Mouse (Mus musculus) mature B cell (primary cell): Measurements from ENCODE around the gene Ifitm1.
"Not testable (repeated sequence)": the region's sequence is repeated elsewhere in the genome, so short reads cannot be mapped to it uniquely, and the experiment has no call there.

Experiments
- in situ Hi-C: fragments of 300-500 bp; cut with MboI; formaldehyde crosslinking; loops from 2 replicates; pipeline ENCODE4 v1.14.3; 2019

The Ifitm1 gene

GRCm38 (mm10) chr7:140975465-140975864 lies 8.4 kb downstream of the Ifitm1 start:
- in situ Hi-C loops, result no loop called here

DNA sequence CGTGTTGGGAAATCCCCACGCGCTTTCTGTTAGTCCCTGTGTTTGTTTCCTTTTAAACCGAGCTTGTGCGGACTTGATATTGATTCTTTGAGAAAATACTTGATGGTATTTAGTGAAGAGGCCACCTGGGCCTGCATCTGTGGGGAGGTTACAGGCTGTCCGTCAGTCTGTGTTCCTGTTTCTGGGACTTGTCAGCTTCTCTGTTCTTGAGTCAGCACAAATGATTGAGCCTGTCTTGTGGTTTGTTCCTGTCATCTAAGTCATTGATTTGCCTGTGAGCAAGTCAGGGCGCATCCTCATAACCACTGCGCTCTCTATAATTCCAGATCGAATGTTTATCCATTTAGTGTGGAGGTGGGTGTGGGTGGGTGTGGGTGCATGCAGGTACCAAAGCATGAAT lies 9.7 kb downstream of the Ifitm1 start:
- in situ Hi-C loops, result not testable (repeated sequence)

DNA sequence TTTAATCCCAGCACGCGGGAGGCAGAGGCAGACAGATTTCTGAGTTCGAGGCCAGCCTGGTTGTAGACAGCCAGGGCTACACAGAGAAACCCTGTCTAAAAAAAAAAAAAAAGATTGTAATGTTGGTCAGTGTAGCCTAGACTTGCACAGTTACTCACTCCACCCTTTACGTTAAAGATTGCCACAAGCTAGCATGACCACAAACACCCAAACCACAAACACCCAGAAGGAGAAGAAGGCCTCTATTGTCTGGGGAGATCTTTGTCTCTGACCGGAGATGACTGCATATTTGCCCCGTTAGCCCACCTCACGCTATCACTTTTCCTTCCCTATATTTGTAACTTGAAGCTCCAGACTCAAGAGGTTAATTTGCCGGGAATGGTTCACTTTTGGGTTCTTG lies 14.7 kb downstream of the Ifitm1 start:
- in situ Hi-C loops, result no loop called here

- in situ Hi-C loops, result no loop called here
Measured at GRCm38 (mm10) chr7:140982971-140983370, 15.9 kb downstream of the Ifitm1 start.

DNA sequence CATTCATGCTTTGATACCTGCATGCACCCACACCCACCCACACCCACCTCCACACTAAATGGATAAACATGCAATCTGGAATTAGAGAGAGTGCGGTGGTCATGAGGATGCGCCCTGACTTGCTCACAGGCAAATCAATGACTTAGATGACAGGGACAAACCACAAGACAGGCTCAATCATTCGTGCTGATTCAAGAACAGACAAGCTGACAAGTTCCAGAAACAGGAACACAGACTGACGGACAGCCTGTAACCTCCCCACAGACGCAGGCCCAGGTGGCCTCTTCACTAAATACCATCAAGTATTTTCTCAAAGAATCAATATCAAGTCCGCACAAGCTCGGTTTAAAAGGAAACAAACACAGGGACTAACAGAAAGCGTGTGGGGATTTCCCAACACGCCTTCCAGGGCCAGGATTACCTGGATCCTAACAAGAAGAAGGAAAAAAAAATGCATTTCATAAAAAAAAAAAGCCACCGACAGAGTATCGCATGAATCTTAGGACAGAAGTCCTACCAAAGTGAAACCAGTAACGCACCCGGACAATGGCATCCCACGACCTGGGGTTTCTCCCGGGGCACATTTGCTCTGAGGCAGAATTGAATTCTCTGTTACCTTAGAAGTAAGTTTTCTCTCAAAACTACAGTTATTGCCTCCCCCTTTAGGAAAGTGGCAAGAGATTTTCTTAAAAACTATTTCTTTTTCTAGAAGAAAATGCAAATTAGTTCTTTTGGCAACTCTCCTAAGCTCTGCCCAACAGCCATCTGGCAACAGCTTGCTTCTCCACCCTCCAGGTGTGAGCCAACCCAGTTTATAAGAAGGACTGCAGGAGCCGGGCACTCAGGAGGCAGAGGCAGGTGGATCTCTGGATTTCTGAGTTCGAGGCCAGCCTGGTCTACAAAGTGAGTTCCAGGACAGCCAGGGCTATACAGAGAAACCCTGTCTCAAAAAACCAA lies 20.4 kb downstream of the Ifitm1 start:
- in situ Hi-C loops, result no loop called here

GRCm38 (mm10) chr7:140989022-140989421 lies 22.0 kb downstream of the Ifitm1 start:
- in situ Hi-C loops, result no loop called here

GRCm38 (mm10) chr7:140990185-140990584 lies 23.2 kb downstream of the Ifitm1 start:
- in situ Hi-C loops, result no loop called here

DNA sequence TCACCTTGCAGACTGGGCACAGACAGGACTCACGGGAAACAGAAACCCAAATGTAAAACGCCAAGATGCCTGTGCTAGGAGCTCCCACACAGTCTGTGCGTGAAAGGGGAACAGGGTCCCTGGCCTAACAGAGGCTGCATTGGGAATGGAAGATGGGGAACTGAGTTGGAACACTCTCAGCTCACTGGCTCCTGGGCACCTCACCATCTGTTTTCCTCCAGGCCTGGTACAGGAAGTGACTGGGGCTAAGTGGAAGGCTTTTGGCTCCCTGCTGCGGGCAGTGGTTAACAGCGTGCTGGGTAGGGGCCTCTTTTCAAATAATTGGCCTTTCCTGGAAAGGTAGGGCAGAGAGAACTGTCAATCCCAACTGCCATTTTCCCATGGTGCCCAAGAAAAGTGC lies 23.6 kb downstream of the Ifitm1 start:
- in situ Hi-C loops, result no loop called here

DNA sequence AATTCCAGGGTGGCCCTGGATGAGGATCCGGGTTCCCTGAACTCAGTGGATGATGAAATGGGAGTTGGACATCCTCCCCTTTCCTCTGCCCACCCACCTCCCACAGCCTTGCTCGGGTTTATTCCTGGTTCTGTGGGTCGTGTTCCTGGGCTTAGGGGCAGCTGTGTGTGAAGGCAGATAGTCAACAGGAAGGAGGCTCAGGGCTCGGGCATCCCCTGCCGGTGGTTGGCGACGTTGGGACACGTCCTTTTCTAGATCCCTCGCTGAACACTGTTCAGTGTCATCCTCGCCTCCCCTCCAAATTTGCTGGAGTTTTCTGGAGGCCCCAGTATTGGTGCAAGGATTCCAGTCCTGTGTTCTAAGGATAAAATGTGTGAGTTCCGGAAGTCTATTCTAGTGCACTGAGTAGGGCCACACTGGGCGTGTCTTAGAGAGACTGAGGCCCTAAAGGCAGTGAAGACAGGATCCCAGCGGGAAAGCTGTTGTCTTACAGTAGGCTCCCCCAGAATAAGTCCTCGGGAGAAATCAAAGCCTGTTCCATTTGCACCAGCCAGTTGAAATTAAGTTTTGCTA lies 24.2 kb downstream of the Ifitm1 start:
- in situ Hi-C loops, result no loop called here

DNA sequence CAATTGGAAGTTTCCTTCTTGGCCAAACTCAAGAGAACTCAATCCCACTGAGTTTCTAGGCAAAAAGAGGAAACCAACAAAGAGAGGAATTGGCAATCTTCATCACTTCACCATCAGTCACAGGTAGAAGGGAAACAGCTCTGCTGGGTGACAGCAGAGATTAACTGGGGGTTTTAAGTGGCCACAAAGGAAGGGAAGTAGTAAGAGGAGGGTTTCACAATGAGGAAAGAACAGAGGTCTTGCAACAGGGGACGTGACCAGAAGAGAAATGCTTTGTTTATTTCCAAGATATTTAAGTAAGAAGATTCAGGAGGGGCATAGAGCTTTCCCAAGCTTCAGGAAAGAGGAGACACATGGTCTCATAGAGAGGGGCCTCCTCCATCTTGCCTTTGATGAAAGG lies 30.8 kb downstream of the Ifitm1 start:
- in situ Hi-C loops, result no loop called here

- in situ Hi-C loops, result no loop called here
Measured at GRCm38 (mm10) chr7:140998853-140999700, 32.1 kb downstream of the Ifitm1 start.

DNA sequence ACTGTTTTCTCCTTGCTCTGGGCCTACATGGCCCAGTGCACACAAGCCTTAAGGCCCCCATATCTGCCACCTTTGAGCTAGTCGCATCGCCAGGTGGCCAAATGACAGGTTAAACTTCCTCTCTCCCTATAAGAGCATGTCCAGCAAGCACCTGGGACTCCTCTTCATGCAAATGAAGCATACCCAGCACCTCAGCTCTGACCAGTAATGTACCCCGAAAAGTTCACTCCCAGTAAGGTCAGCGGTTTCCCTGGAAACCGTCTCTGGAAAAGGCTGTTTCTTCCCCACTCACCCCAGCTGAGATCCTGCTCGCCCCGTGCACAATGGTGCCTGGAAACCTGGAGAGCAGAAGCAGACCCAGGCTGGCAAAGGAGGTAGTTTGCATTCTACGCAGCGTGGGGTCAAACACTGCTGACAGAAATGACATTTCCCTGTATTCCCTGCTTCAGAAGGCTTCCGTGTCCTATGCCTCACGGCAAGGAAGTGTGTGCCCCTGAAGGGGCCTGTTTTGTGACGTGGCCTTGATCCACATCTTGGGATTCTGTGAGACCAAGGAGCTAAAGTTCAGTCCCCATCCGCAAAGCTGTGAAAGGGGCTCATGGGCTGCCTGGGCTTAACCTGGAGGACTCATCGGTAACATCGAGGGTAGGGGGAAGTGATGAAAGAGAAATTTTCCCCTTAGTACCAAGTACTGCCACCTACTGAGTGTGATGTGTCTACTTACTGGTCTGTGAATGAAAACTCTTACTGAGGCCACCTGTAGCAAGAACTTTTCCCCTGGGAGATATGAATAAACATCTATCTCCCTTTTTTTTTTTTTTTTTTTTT lies 34.1 kb downstream of the Ifitm1 start:
- in situ Hi-C loops, result no loop called here

DNA sequence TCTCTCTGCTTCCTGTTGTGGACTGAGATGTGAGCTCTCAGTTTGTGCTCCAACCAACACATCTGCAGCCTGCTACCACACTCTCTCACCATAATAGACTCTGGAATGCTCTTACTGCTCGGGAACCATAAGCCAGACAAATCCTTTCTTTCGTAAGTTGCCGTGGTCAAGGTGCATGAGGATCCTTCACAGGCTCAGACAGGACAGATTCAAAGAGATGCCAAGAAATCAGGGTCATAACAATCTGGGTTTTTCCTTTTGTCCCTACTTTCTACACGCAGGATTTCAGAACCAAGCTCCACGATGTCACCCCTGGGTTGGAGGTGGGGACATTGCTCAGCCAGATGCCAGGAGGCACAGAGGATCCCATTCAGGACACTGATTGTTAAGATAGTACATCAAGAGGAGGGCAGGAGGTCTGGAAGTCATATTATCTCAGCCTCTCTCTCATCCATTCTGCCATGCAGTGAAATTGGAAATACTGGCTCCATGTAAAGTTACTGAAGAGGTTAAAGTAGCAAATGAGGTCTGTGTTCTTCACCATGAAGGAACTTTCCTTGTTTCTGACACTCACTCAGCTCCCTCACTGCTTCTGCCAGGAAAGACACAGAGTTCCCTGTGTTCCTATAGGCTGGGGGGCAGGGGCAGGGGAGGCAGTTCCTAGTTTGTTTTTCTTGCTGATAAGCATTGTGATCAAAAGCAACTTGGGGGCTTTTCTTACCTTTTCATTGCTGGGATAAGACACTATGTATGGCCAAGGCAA lies 36.4 kb downstream of the Ifitm1 start:
- in situ Hi-C loops, result no loop called here

DNA sequence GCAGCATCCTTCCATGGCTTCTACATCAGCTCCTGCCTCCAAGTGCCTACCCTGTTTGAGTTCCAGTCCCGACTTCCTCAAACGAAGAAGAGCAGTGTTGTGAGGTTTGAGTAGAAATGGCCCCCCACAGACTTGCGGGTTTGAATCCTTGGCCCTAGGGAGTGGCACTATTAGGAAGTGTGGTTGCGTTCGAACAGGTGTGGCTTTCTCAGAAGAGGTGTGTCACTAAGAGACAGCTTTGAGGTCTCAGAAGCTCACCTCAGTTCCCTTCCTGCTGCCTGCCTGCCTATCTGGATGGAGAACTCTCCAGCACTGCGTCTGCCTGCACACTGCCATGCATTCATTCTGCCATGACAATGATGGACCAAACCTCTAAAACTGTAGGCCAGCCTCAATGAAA lies 39.4 kb downstream of the Ifitm1 start:
- in situ Hi-C loops, result no loop called here

- in situ Hi-C loops, result no loop called here
Measured at GRCm38 (mm10) chr7:141006914-141007313, 39.9 kb downstream of the Ifitm1 start.

DNA sequence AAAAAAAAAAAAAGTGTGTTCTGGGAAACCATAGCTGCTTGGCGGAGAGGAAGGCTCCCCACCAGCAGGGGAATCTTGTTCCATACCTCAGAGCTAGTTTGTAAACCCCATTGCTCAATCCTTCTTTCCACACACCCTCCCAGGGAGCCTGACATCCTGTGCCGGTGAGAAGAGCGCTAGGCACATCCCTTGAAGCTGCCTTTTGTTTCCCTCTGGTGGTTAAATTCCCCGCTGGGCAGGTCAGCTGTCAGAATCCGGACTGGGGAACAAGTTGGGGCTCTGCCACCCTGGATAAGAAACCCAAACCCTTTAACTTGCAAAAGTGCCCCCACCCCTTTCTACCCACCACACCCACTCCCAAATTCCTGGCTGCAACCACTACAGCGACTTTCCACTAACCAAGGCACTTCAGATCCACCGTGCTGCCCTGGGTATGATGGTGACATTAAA lies 41.3 kb downstream of the Ifitm1 start:
- in situ Hi-C loops, result no loop called here

GRCm38 (mm10) chr7:141008938-141009660 lies 42.1 kb downstream of the Ifitm1 start:
- in situ Hi-C loops, result no loop called here

DNA sequence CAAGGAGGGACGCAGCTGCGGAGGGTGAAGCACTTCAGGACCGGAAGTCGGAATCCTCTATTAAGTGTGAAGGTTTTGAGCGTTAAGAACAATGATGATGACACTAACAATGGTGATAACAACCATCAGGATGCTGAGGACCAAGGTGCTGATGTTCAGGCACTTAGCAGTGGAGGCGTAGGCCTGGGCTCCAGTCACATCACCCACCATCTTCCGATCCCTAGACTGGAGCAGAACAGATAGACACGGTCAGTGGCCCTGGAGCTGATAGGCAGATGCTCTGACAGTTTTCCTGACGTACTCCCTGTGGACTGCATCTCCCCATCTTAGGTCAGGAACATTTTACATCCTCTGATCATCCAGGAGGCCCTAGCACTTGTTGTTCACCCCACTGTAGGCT lies 42.6 kb downstream of the Ifitm1 start:
- in situ Hi-C loops, result no loop called here

- in situ Hi-C loops, result no loop called here
Measured at GRCm38 (mm10) chr7:141010593-141010992, 43.6 kb downstream of the Ifitm1 start, which contains the start of gene Ifitm3. Gene Ifitm3, minus strand, starts transcription at chr7:141010770.

GRCm38 (mm10) chr7:141011238-141011770 lies 44.3 kb downstream of the Ifitm1 start:
- in situ Hi-C loops, result no loop called here
